Mouse (Mus musculus): ENCODE results near the gene Xrra1.

Xrra1 gene

GRCm38 (mm10) chr7:99851121-99851520 lies 7.8 kb upstream of the Xrra1 start:
- no peak for DNase-seq (ENCODE audit: low spot score)

GRCm38 (mm10) chr7:99851618-99852017 lies 7.3 kb upstream of the Xrra1 start:
- DNase-seq (ENCODE audit: low spot score), result no peak

- no peak for DNase-seq (ENCODE audit: low spot score)
Measured at GRCm38 (mm10) chr7:99853350-99853749, 5.6 kb upstream of the Xrra1 start.

GRCm38 (mm10) chr7:99854311-99854710 lies 4.6 kb upstream of the Xrra1 start:
- no peak for DNase-seq (ENCODE audit: low spot score)

- DNase-seq (ENCODE audit: low spot score), result no peak
Measured at GRCm38 (mm10) chr7:99856266-99856861, 2.6 kb upstream of the Xrra1 start.

- DNase-seq (ENCODE audit: low spot score), result no peak
Measured at GRCm38 (mm10) chr7:99858175-99858812, 622 bp upstream of the Xrra1 start.

GRCm38 (mm10) chr7:99863362-99863761 lies 4.4 kb downstream of the Xrra1 start, which contains the start of gene Spcs2:
TSS of gene Spcs2 (minus strand) at chr7:99863462.
- no peak for DNase-seq (ENCODE audit: low spot score)

- DNase-seq (ENCODE audit: low spot score), result peak; percentile 65
Measured at GRCm38 (mm10) chr7:99864241-99865028, 5.5 kb downstream of the Xrra1 start.

- no peak for DNase-seq (ENCODE audit: low spot score)
Measured at GRCm38 (mm10) chr7:99865219-99865618, 6.3 kb downstream of the Xrra1 start.

GRCm38 (mm10) chr7:99869296-99869695 lies 10.4 kb downstream of the Xrra1 start:
- DNase-seq (ENCODE audit: low spot score), result no peak

- DNase-seq (ENCODE audit: low spot score), result no peak
Measured at GRCm38 (mm10) chr7:99873965-99874364, 15.0 kb downstream of the Xrra1 start.

- no peak for DNase-seq (ENCODE audit: low spot score)
Measured at GRCm38 (mm10) chr7:99875891-99876290, 17.0 kb downstream of the Xrra1 start.

GRCm38 (mm10) chr7:99876345-99876744 lies 17.4 kb downstream of the Xrra1 start:
- DNase-seq (ENCODE audit: low spot score), result peak; percentile 96

- no peak for DNase-seq (ENCODE audit: low spot score)
Measured at GRCm38 (mm10) chr7:99878254-99878653, 19.3 kb downstream of the Xrra1 start.

- DNase-seq (ENCODE audit: low spot score), result no peak
Measured at GRCm38 (mm10) chr7:99887230-99887735, 28.4 kb downstream of the Xrra1 start.

- no peak for DNase-seq (ENCODE audit: low spot score)
Measured at GRCm38 (mm10) chr7:99887743-99888142, 28.8 kb downstream of the Xrra1 start.

- peak; percentile 65 for DNase-seq (ENCODE audit: low spot score)
Measured at GRCm38 (mm10) chr7:99889175-99889880, 30.4 kb downstream of the Xrra1 start.

- no peak for DNase-seq (ENCODE audit: low spot score)
Measured at GRCm38 (mm10) chr7:99890168-99890755, 31.3 kb downstream of the Xrra1 start.

- DNase-seq (ENCODE audit: low spot score), result no peak
Measured at GRCm38 (mm10) chr7:99891471-99891870, 32.6 kb downstream of the Xrra1 start.

- DNase-seq (ENCODE audit: low spot score), result no peak
Measured at GRCm38 (mm10) chr7:99892351-99892750, 33.4 kb downstream of the Xrra1 start.

GRCm38 (mm10) chr7:99893967-99894366 lies 35.1 kb downstream of the Xrra1 start:
- DNase-seq (ENCODE audit: low spot score), result no peak

GRCm38 (mm10) chr7:99894478-99894877 lies 35.6 kb downstream of the Xrra1 start:
- no peak for DNase-seq (ENCODE audit: low spot score)

All from retina, embryonic 14.5 days (tissue).